Mouse (Mus musculus) lung, embryonic 16.5 days (tissue): ENCODE data around the gene Fabp3. TPM values are rescaled to one million over a fixed set of nuclear protein-coding genes. Genes with fewer than 3 reads are reported as not detected.

ENCODE experiments used
- ATAC-seq: fragments of 200-750 bp; cut with Nextera tagmentation; 2 replicates; pipeline ENCODE4 v1.8.0; 2017; ENCODE audit warnings: low read depth, mild to moderate bottlenecking, moderate library complexity
- H3K27ac ChIP-seq: fragments of 300-500 bp; sonication (generic); 2 replicates; pipeline ENCODE4 v1.5.1; 2014; ENCODE audit warnings: mild to moderate bottlenecking, control low read depth, low read length
- H3K27me3 ChIP-seq: fragments of 300-500 bp; sonication (generic); 2 replicates; pipeline ENCODE4 v1.6.1; 2014; ENCODE audit warnings: low read depth, low read length, mixed read lengths; ENCODE audit not compliant: control insufficient read depth, insufficient read depth
- H3K36me3 ChIP-seq: fragments of 300-500 bp; sonication (generic); 2 replicates; pipeline ENCODE4 v1.6.1; 2014; ENCODE audit warnings: low read length; ENCODE audit not compliant: control insufficient read depth, insufficient read depth
- H3K4me1 ChIP-seq: fragments of 300-500 bp; sonication (generic); replicated peaks from 2 replicates; pipeline ENCODE4 v1.6.1; 2014; ENCODE audit warnings: low read length, mixed read lengths; ENCODE audit not compliant: control insufficient read depth, insufficient read depth
- H3K4me2 ChIP-seq: fragments of 300-500 bp; sonication (generic); 2 replicates; pipeline ENCODE4 v1.6.1; 2014; ENCODE audit warnings: low read depth, low read length, control low read depth
- H3K4me3 ChIP-seq: fragments of 300-500 bp; sonication (generic); 2 replicates; pipeline ENCODE4 v1.5.1; 2014; ENCODE audit warnings: mild to moderate bottlenecking, low read length, control low read depth
- H3K9ac ChIP-seq: fragments of 300-500 bp; sonication (generic); 2 replicates; pipeline ENCODE4 v1.6.1; 2014; ENCODE audit warnings: low read length, control low read depth
- H3K9me3 ChIP-seq: fragments of 300-500 bp; sonication (generic); 2 replicates; pipeline ENCODE4 v1.6.1; 2016; ENCODE audit warnings: low read length; ENCODE audit not compliant: control insufficient read depth
- WGBS: fragments of 180-500 bp; shearing (Covaris S2); extraction: QIAGEN DNeasy Blood & Tissue Kit; methylation state at CpG from one replicate; pipeline ENCODE4 v1.1.7; 2014; 5-methylcytosine and 5-hydroxymethylcytosine counted together
- polyA plus RNA-seq: library from polyadenylated mRNA; unstranded; fragments of >200 nt; fragmentation: Nextera tagmentation; extraction: Ambion mirVana; gene quantifications from 2 replicates; pipeline ENCODE4 v1.2.1, GENCODE M21; 2015

Gene Fabp3
- 41.0 and 54.4 TPM in 2 replicates for polyA plus RNA-seq

- H3K27ac ChIP-seq, result no peak within 1 kb of the TSS
- ATAC-seq, result peak; percentile 42
- WGBS, result under 1% methylated on average over 52 of the region's 52 CpGs
These were observed at the start of gene Fabp3, which contains the start of gene Gm10570 for GRCm38 (mm10) chr4:130308231-130309081. TSS of gene Fabp3 (plus strand) at chr4:130308595. TSS of gene Gm10570 (minus strand) at chr4:130308674.

GRCm38 (mm10) chr4:130260406-130260805 lies 48.0 kb upstream of the Fabp3 start:
- no peak for ATAC-seq
- Histone ChIP-seq H3K27ac (no peak overlapping the region), H3K27me3 (no peaks in the 10 kb centered on the region), H3K4me1 (no peaks in the 10 kb centered on the region), H3K4me2 (no peak overlapping the region), H3K36me3 (no peaks in the 10 kb centered on the region), H3K4me3 (no peak overlapping the region), H3K9ac (no peak overlapping the region), H3K9me3 (no peaks in the 10 kb centered on the region)
- WGBS, result 32% methylated on average over 5 of the region's 5 CpGs

More at GRCm38 (mm10) chr4:130308231-130309081, at the start of gene Fabp3, which contains the start of gene Gm10570:
- H3K27me3 ChIP-seq, result peaks cover 28% of the 10 kb centered on the region
- peak within 1 kb of the TSS; percentile 96 for H3K4me2 ChIP-seq
- H3K36me3 ChIP-seq, result no peaks in the 10 kb centered on the region
- H3K9me3 ChIP-seq, result no peaks in the 10 kb centered on the region
- peaks cover 8% of the 10 kb centered on the region for H3K4me1 ChIP-seq
- peak within 1 kb of the TSS; percentile 56 for H3K4me3 ChIP-seq
- peak within 1 kb of the TSS; percentile 8; the same call in 1 of the 2 replicates for H3K9ac ChIP-seq

DNA sequence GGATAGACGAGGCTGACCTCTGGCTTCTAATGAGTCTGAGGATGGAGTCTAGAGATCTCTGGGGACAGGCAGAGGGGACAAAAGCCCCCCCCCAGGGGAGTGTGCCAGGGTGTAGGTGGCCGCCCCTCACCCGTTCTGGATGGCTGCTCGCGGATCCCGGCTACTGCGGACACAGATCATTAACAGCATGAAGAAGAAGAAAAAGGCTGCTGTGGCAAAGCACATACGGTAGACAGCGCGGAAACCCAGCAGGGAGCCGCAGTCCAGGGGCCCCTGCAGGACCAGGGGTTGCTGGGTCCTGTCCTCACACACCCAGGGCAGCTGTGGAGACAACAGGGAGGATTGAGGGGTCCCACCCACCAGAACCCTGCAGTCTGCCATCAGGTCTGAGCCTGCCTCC lies 44.3 kb upstream of the Fabp3 start:
- 40% methylated on average over 11 of the region's 11 CpGs for WGBS
- Histone ChIP-seq H3K27me3 (no peaks in the 10 kb centered on the region), H3K9me3 (no peaks in the 10 kb centered on the region), H3K4me1 (0 out of 2 replicates have a peak, but pooled peaks cover 2% of the 10 kb centered on the region), H3K27ac (no peak overlapping the region), H3K9ac (no peak overlapping the region), H3K4me2 (no peak overlapping the region), H3K4me3 (no peak overlapping the region), H3K36me3 (no peaks in the 10 kb centered on the region)
- ATAC-seq, result no peak

DNA sequence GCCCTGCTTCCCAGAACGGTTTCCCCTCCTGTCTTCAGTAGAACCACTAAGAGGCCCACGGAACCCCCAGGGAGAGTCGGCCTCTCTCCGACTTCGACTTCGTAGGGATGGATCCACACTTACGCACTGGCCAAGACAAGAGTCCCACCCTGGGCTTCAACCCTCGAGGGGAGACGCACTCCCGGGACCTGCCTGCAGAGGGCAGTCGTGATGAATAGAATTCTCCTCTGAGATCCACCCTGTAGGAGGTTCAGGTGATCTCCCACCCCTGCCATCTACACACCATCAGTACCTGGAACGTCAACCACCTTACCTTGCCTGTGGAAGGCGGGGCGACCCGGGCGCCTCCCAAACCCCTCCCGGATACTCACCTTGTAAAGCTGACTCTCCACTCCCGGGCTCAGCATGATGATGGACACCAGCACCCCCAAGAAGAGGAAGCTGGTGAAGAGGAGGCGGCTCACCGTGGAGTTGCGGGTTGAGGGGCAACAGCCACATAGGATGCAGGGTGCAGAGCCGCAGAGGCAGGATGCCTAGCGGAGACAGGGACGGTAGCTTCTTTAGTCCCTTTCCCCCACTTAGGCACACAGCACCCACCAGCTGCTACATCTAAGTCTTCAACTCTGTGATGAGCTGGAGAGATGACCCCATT lies 43.6 kb upstream of the Fabp3 start:
- Histone ChIP-seq H3K27ac (no peak overlapping the region), H3K9ac (no peak overlapping the region), H3K9me3 (no peaks in the 10 kb centered on the region), H3K4me3 (no peak overlapping the region), H3K4me2 (no peak overlapping the region), H3K4me1 (0 out of 2 replicates have a peak, but pooled peaks cover 2% of the 10 kb centered on the region), H3K27me3 (no peaks in the 10 kb centered on the region), H3K36me3 (no peaks in the 10 kb centered on the region)
- 0 out of 2 replicates have a peak, but pooled peaks have one; percentile 18 for ATAC-seq
- WGBS, result 24% methylated on average over 24 of the region's 24 CpGs

GRCm38 (mm10) chr4:130266601-130267000 lies 41.8 kb upstream of the Fabp3 start:
- Histone ChIP-seq H3K27me3 (no peaks in the 10 kb centered on the region), H3K9me3 (no peaks in the 10 kb centered on the region), H3K4me1 (0 out of 2 replicates have a peak, but pooled peaks cover 2% of the 10 kb centered on the region), H3K36me3 (no peaks in the 10 kb centered on the region), H3K9ac (no peak overlapping the region), H3K27ac (no peak overlapping the region), H3K4me2 (peak overlapping the region; percentile 4; the same call in 1 of the 2 replicates), H3K4me3 (no peak overlapping the region)
- ATAC-seq, result peak; percentile 10; the same call in 1 of the 2 replicates
- 58% methylated on average over 9 of the region's 9 CpGs for WGBS

DNA sequence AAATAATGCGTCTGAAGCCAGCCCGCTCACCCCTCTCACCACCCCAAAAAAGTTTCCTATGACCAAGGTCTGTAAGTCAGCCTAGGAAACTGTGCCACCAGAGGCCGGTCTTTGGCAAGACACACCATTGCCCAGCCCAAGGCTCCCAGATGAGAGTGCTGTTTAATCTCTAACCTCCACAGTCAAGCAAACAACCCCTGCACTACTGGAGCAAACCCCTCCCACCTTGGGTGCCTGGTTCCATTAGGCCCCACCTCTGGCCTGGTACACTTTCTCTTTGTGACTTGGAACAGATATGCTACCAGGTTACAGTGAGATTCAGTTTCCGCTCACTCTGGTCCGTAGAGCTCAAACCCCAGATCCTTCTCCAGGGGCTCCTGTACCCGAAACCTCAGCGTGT lies 41.3 kb upstream of the Fabp3 start:
- Histone ChIP-seq H3K4me3 (no peak overlapping the region), H3K4me1 (0 out of 2 replicates have a peak, but pooled peaks cover 2% of the 10 kb centered on the region), H3K9ac (no peak overlapping the region), H3K4me2 (peak overlapping the region; percentile 4; the same call in 1 of the 2 replicates), H3K27ac (no peak overlapping the region), H3K36me3 (no peaks in the 10 kb centered on the region), H3K27me3 (no peaks in the 10 kb centered on the region), H3K9me3 (no peaks in the 10 kb centered on the region)
- WGBS, result 71% methylated on average over 7 of the region's 7 CpGs
- ATAC-seq, result peak; percentile 69

- 0 out of 2 replicates have a peak, but pooled peaks cover 2% of the 10 kb centered on the region for H3K4me1 ChIP-seq
- no peak for ATAC-seq
- H3K27ac ChIP-seq, result no peak overlapping the region
- H3K9me3 ChIP-seq, result no peaks in the 10 kb centered on the region
- WGBS, result 76% methylated on average over 10 of the region's 10 CpGs
- no peak overlapping the region for H3K9ac ChIP-seq
- no peaks in the 10 kb centered on the region; the same call in 1 of the 2 replicates for H3K27me3 ChIP-seq
- H3K4me2 ChIP-seq, result no peak overlapping the region
- H3K4me3 ChIP-seq, result no peak overlapping the region
- no peaks in the 10 kb centered on the region for H3K36me3 ChIP-seq
These were observed 39.7 kb upstream of the Fabp3 start for GRCm38 (mm10) chr4:130268736-130269135.

- H3K9ac ChIP-seq, result no peak overlapping the region
- no peaks in the 10 kb centered on the region for H3K36me3 ChIP-seq
- no peak for ATAC-seq
- peaks cover 9% of the 10 kb centered on the region; the same call in 1 of the 2 replicates for H3K27me3 ChIP-seq
- no peaks in the 10 kb centered on the region for H3K9me3 ChIP-seq
- H3K4me2 ChIP-seq, result no peak overlapping the region
- 66% methylated on average over 8 of the region's 8 CpGs for WGBS
- no peak overlapping the region for H3K27ac ChIP-seq
- no peak overlapping the region for H3K4me3 ChIP-seq
- 0 out of 2 replicates have a peak, but pooled peaks cover 5% of the 10 kb centered on the region for H3K4me1 ChIP-seq
These were observed 38.3 kb upstream of the Fabp3 start for GRCm38 (mm10) chr4:130270089-130270488.
